Mouse (Mus musculus) T-helper 2 cell (primary cell): ENCODE measurements around the gene Olfr1338.
"Not testable (repeated sequence)": the region's sequence is repeated elsewhere in the genome, so short reads cannot be mapped to it uniquely, and the experiment has no call there.

Experiments used
- in situ Hi-C: fragments of 300-600 bp; cut with MboI, MseI; formaldehyde crosslinking; loops from one replicate; pipeline ENCODE4 v1.15.1; 2025; ENCODE audit warnings: high pct_unique_total_duplicates

Olfr1338 gene

DNA sequence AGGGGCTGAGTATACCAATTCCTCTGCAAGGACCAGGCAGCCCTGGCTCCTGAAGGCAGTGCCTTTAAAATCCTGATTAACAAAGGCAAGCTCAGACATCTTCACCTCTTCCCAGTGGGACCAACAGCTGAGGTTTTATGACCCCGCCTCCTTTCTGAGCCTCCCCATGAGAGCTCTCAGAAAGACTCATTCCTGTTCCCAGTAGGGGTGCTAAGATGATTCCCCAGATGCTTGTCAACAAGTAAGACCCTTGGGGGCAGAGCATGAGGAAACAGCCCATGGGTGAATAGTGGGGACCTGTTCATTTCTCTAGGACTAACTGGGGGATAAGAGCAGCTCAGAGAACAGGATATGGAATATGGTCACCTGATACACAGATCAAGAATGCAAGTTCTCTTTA, at the start of gene Olfr1338:
Olfr1338 (minus strand) TSS at position 101 of the 400 bp plus-strand sequence.
- in situ Hi-C loops: no loop called here

- in situ Hi-C loops: not testable (repeated sequence)
Measured at GRCm38 (mm10) chr4:118792796-118793195, 34.3 kb upstream of the Olfr1338 start.

DNA sequence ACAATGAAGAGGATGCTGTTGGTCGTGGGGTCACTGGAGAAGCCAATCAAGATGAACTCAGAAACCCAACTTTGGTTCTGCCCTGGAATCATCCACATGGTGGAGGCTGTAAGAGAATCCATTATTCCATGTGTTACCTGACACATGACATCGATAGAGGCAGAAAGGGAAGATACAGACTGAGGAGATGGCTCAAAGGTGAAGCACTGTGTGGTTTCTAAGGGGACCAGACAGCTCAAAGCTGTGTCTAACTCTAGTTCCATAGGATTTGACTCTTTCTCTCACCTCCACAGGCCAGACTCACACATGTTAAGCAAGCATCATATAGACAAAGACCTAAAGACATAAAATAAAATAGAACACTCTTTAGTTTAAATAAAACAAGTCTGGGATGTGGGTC, 23.9 kb upstream of the Olfr1338 start, which contains the start of gene Olfr1337:
Olfr1337 (minus strand) TSS at position 101 of the 400 bp plus-strand sequence.
- in situ Hi-C loops: no loop called here

GRCm38 (mm10) chr4:118741881-118742280, 16.7 kb downstream of the Olfr1338 start:
- in situ Hi-C loops: no loop called here

DNA sequence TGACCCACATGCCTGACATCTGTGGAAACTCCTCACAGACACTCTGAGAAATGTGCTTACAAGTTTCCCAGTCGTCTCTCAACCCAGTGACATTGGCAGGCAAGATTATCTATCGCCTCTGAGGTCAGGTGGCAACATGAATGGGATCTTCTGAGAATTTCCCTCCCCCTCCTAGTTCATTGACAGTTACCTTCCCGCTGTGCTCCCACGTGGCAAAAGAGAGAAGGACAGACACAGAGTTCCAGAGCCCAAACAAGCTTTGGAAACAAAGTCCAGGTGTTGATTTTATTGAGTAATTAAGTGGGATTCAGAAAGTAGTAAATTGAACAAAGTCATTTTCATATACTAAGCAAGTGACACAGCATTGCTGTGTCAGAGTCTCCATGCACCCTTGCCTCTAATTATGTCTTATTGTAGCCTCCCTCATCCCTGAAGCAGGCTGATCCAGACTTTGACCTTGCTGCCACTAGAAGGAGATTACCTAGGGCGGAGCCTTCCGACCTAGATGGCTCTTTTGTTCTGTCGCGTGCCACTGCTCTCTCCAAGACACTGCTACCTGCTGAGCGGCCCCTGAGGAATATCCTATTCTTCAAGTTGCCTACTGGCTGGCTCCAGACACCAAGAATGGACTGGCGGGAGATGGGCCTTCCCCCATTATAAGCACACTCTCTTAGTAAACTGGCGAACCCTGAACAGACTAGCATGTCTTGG, 17.4 kb downstream of the Olfr1338 start:
- in situ Hi-C loops: no loop called here

- in situ Hi-C loops: no loop called here
Measured at GRCm38 (mm10) chr4:118739574-118739973, 19.0 kb downstream of the Olfr1338 start.

DNA sequence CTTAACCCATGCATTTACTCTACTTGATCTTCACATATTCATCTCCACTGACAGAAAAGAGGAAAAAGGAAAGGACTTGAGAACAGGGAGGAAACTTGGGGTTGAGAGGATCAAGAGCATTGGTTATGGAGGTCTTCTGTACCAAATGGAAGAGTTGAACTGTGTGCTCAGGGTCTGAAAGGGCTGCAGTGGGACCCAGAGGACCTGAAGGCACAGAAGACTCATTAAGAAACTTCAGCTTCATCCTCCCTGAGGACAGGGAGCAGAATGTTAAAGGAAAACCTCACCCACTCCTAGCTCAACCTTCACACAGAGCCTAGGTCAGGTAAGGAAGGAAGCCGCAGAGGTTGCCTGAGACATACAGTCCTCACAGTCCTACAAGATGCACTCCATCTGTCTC, 26.7 kb downstream of the Olfr1338 start, which contains the start of gene Olfr1339:
Olfr1339 (plus strand) TSS at position 301 of the 400 bp plus-strand sequence.
- in situ Hi-C loops: no loop called here

DNA sequence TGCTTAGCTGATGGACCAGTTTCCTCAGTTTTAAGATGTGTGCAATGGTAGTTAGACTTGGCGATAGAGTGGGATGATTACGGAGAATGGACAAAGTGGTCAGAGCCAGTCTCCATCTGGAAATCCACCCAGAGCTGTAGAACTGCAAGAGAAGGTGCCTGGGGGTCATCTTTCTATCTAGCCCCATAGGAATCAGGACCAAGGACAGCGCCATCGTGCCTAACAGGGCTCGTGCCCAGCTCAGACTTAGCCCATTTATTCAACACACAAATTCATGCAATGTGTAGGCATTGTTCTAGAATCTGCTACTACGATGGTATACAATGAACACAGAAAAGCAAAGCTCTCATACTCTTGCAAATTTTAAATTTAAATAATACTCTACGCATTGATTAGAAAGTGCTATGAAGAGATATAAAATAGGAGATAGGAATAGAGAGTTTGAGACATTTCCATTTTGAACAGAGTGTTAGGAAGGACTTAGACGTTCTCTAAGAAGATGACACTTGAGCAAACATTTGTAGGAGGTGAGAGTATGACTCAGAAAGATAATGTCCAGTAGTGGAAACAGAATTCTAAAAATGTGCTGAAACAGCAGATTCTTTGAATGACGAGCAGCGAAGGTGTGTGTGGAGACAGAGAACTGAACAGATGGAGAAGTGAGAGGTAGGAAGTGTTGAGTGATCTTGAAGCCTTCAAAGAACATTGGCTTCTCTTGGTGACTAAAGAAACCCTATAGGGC, 36.6 kb downstream of the Olfr1338 start:
- in situ Hi-C loops: no loop called here

DNA sequence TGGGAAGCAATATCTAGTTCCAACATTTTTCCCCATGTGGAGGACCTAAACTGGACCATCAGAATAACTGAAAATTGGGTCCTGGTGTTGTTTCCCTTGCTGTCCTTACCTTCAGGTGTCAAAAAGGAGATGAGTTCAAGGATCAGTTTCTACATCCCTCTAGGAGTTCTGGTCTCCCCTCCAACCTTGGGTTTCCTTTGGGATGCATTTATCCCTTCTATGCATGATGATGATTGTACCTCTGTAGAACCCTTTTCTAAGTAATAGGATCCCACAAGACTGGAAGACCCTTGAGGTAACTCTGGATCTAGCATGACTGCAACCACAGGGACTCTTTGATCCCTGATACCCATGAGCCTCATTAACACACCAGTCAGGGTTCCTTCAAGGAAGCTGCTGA, 38.7 kb downstream of the Olfr1338 start, which contains the start of gene Olfr1340:
Olfr1340 (plus strand) TSS at position 301 of the 400 bp plus-strand sequence.
- in situ Hi-C loops: no loop called here

- in situ Hi-C loops: no loop called here
Measured at GRCm38 (mm10) chr4:118711656-118712055, 46.9 kb downstream of the Olfr1338 start.

GRCm38 (mm10) chr4:118708086-118708485, 50.5 kb downstream of the Olfr1338 start:
- in situ Hi-C loops: no loop called here

DNA sequence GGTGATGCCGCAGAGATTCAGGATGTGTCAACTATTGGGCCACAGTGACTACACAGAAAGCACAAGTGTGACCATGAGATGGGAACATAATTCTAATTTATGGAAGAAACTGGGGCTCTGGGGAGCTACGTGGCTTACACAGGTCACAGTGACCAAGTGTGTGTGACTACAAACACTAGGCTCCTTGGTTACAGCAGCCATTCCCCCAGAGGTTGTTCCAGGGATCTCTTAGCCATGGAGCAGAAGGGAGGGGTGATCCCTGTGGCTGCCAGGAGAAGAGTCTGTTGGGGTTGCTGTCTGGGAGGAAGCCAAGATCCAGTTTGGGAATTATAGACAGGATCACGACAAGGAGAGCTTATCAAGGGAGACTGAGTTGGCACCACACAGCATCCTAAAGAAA, 55.3 kb downstream of the Olfr1338 start, which contains the start of gene Olfr1341:
Olfr1341 (plus strand) TSS at position 301 of the 400 bp plus-strand sequence.
- in situ Hi-C loops: no loop called here
